Mouse (Mus musculus): Measurements from ENCODE around the gene Slc6a2. TPM values are rescaled to one million over a fixed set of nuclear protein-coding genes. Genes with fewer than 3 reads are reported as not detected.

Gene Slc6a2
- polyA plus RNA-seq, 1 experiment from 2014 or later: 1.4 TPM

- no peaks in the 10 kb centered on the region for H3K4me1 ChIP-seq
- 77% methylated on average over 2 of the region's 2 CpGs for WGBS
- no peak overlapping the region for H3K27ac ChIP-seq (replicated peaks)
- no peaks in the 10 kb centered on the region for H3K27me3 ChIP-seq
- H3K9me3 ChIP-seq (replicated peaks): no peaks in the 10 kb centered on the region
- no peak overlapping the region for H3K9ac ChIP-seq
- no peak for ATAC-seq (ENCODE audit: insufficient number of reproducible peaks, low FRiP score, low TSS enrichment, low read depth)
- H3K4me3 ChIP-seq (replicated peaks): no peak overlapping the region
- no peak overlapping the region for H3K4me2 ChIP-seq (replicated peaks)
- H3K36me3 ChIP-seq: no peaks in the 10 kb centered on the region
Measured at GRCm38 (mm10) chr8:93030664-93031063, 70.8 kb downstream of the Slc6a2 start.

- H3K27ac ChIP-seq (replicated peaks): no peak overlapping the region
- H3K9me3 ChIP-seq (replicated peaks): no peaks in the 10 kb centered on the region
- ATAC-seq (ENCODE audit: insufficient number of reproducible peaks, low FRiP score, low TSS enrichment, low read depth): no peak
- H3K36me3 ChIP-seq: no peaks in the 10 kb centered on the region
- H3K4me2 ChIP-seq (replicated peaks): no peak overlapping the region
- no peaks in the 10 kb centered on the region for H3K27me3 ChIP-seq
- no peak overlapping the region for H3K9ac ChIP-seq
- no peaks in the 10 kb centered on the region for H3K4me1 ChIP-seq
- WGBS: 13% methylated on average over 2 of the region's 2 CpGs
- no peak overlapping the region for H3K4me3 ChIP-seq (replicated peaks)
Measured at GRCm38 (mm10) chr8:93038831-93039230, 79.0 kb downstream of the Slc6a2 start.

- Histone ChIP-seq H3K4me1 (no peaks in the 10 kb centered on the region), H3K9me3 (replicated peaks) (no peaks in the 10 kb centered on the region), H3K36me3 (no peaks in the 10 kb centered on the region), H3K4me2 (replicated peaks) (no peak overlapping the region), H3K27ac (replicated peaks) (0 out of 2 replicates have a peak overlapping the region, but pooled peaks have one; percentile 3), H3K9ac (no peak overlapping the region), H3K27me3 (no peaks in the 10 kb centered on the region), H3K4me3 (replicated peaks) (no peak overlapping the region)
- WGBS: 38% methylated on average over 2 of the region's 2 CpGs
- no peak for ATAC-seq (ENCODE audit: insufficient number of reproducible peaks, low FRiP score, low TSS enrichment, low read depth)
Measured at GRCm38 (mm10) chr8:93040256-93040655, 80.4 kb downstream of the Slc6a2 start.

- no peaks in the 10 kb centered on the region for H3K27me3 ChIP-seq
- 0 out of 2 replicates have a peak overlapping the region, but pooled peaks have one; percentile 3 for H3K27ac ChIP-seq (replicated peaks)
- no peaks in the 10 kb centered on the region for H3K36me3 ChIP-seq
- H3K4me2 ChIP-seq (replicated peaks): no peak overlapping the region
- H3K9me3 ChIP-seq (replicated peaks): no peaks in the 10 kb centered on the region
- WGBS: 77% methylated on average over 4 of the region's 4 CpGs
- ATAC-seq (ENCODE audit: insufficient number of reproducible peaks, low FRiP score, low TSS enrichment, low read depth): peak; percentile 60; the same call in 1 of the 2 replicates
- no peak overlapping the region for H3K4me3 ChIP-seq (replicated peaks)
- no peak overlapping the region for H3K9ac ChIP-seq
- H3K4me1 ChIP-seq: no peaks in the 10 kb centered on the region
Measured at GRCm38 (mm10) chr8:93040776-93041567, 81.1 kb downstream of the Slc6a2 start.

- Histone ChIP-seq H3K9me3 (replicated peaks) (no peaks in the 10 kb centered on the region), H3K9ac (no peak overlapping the region), H3K36me3 (no peaks in the 10 kb centered on the region), H3K4me2 (replicated peaks) (no peak overlapping the region), H3K4me3 (replicated peaks) (no peak overlapping the region), H3K4me1 (no peaks in the 10 kb centered on the region), H3K27ac (replicated peaks) (no peak overlapping the region), H3K27me3 (no peaks in the 10 kb centered on the region)
- 24% methylated on average over 1 of the region's 1 CpGs for WGBS
- no peak for ATAC-seq (ENCODE audit: insufficient number of reproducible peaks, low FRiP score, low TSS enrichment, low read depth)
Measured at GRCm38 (mm10) chr8:93043083-93043482, 83.2 kb downstream of the Slc6a2 start.

GRCm38 (mm10) chr8:93048092-93048491 lies 88.2 kb downstream of the Slc6a2 start, which contains the start of gene Ces1a:
TSS of gene Ces1a (minus strand) at chr8:93048192.
- ATAC-seq (ENCODE audit: insufficient number of reproducible peaks, low FRiP score, low TSS enrichment, low read depth): no peak
- no peak within 1 kb of the TSS for H3K4me3 ChIP-seq (replicated peaks)
- WGBS: 51% methylated on average over 3 of the region's 3 CpGs

GRCm38 (mm10) chr8:93048510-93049416 lies 88.9 kb downstream of the Slc6a2 start:
- Histone ChIP-seq H3K9ac (no peak overlapping the region), H3K4me3 (replicated peaks) (no peak overlapping the region), H3K27me3 (no peaks in the 10 kb centered on the region), H3K9me3 (replicated peaks) (no peaks in the 10 kb centered on the region), H3K36me3 (no peaks in the 10 kb centered on the region), H3K4me2 (replicated peaks) (no peak overlapping the region), H3K4me1 (no peaks in the 10 kb centered on the region), H3K27ac (replicated peaks) (no peak overlapping the region)
- 36% methylated on average over 4 of the region's 4 CpGs for WGBS
- no peak for ATAC-seq (ENCODE audit: insufficient number of reproducible peaks, low FRiP score, low TSS enrichment, low read depth)

More at GRCm38 (mm10) chr8:93048092-93048491, 88.2 kb downstream of the Slc6a2 start, which contains the start of gene Ces1a:
- Histone ChIP-seq H3K9me3 (replicated peaks) (no peaks in the 10 kb centered on the region), H3K27ac (replicated peaks) (no peak within 1 kb of the TSS), H3K4me1 (no peaks in the 10 kb centered on the region), H3K36me3 (no peaks in the 10 kb centered on the region), H3K4me2 (replicated peaks) (no peak within 1 kb of the TSS), H3K27me3 (no peaks in the 10 kb centered on the region), H3K9ac (no peak within 1 kb of the TSS)

Small RNAs within 50 kb of the gene (microRNA-seq; reads per million reads assigned to microRNA genes)
- gene Gm22151 (ENCODE audit: borderline number of aligned reads): not detected

Other genes starting within 250 kb of the Slc6a2 start
- gene Mmp2, start 132.8 kb upstream of the Slc6a2 start, polyA plus RNA-seq (2015; fragmentation: Nextera tagmentation; extraction: Ambion mirVana): 350 and 362 TPM in 2 replicates
- 17.8 and 19.5 TPM in 2 replicates for gene Lpcat2, start 104.7 kb upstream of the Slc6a2 start, polyA plus RNA-seq (2015; fragmentation: Nextera tagmentation; extraction: Ambion mirVana)
- gene Capns2, start 58.7 kb upstream of the Slc6a2 start, polyA plus RNA-seq (2015; fragmentation: Nextera tagmentation; extraction: Ambion mirVana): 65.7 and 66.2 TPM in 2 replicates
- 0.16 and 0.39 TPM in 2 replicates for gene Ces1a, start 88.1 kb downstream of the Slc6a2 start, polyA plus RNA-seq (2015; fragmentation: Nextera tagmentation; extraction: Ambion mirVana)
- 0.16 and 0.29 TPM in 2 replicates for gene Ces1b, start 119.9 kb downstream of the Slc6a2 start, polyA plus RNA-seq (2015; fragmentation: Nextera tagmentation; extraction: Ambion mirVana)
- not detected in 2 replicates for gene Ces1c, start 171.2 kb downstream of the Slc6a2 start, polyA plus RNA-seq (2015; fragmentation: Nextera tagmentation; extraction: Ambion mirVana)
- gene Ces1d, start 237.8 kb downstream of the Slc6a2 start, polyA plus RNA-seq (2015; fragmentation: Nextera tagmentation; extraction: Ambion mirVana): 6.2 and 11.1 TPM in 2 replicates